24 mouse cellular contexts compared by ENCODE assay signal in genomic region chr6:31345366-31346084, GRCm38 (mm10). TPM values are rescaled to one million over a fixed set of nuclear protein-coding genes. Genes with fewer than 3 reads are reported as not detected.
DNase-seq lines count a peak whose midpoint lies in the region; ATAC-seq and TF ChIP-seq lines count a peak whose summit lies in the region.
"Had no signal": no experiment of that assay in that cellular context is flagged by ENCODE, and none has a peak within 500 bp of the region (broad histone marks: within the 10 kb centered on the region; RNA-seq: fewer than 3 reads in every experiment).

No protein-coding gene starts in this region.

- 61% methylated on average over 10 of the region's 10 CpGs for WGBS in heart, adult 2 months
- WGBS in midbrain, embryonic 10.5 days, result 54% methylated on average over 10 of the region's 10 CpGs
- WGBS in midbrain, postnatal 0 days, result 24% methylated on average over 10 of the region's 10 CpGs

- H3K79me2 ChIP-seq in heart, adult 2 months (replicated peaks; ENCODE audit: control insufficient read depth, insufficient read depth, low read length), result no peaks in the 10 kb centered on the region

- TF ChIP-seq EP300 in heart, adult 2 months (IDR thresholded peaks at IDR 0.05; ENCODE audit: insufficient read depth, low read depth, low read length), result no peak

- TF ChIP-seq CTCF in heart, adult 2 months (IDR thresholded peaks at IDR 0.05), result no peak
- no peak for TF ChIP-seq CTCF in midbrain, postnatal 0 days (IDR thresholded peaks at IDR 0.05)

- H3K4me1 ChIP-seq in heart, adult 2 months (ENCODE audit: control insufficient read depth, insufficient read depth, low read length), result no peaks in the 10 kb centered on the region
- H3K4me1 ChIP-seq in midbrain, embryonic 10.5 days, result peaks cover 13% of the 10 kb centered on the region
- H3K4me1 ChIP-seq in midbrain, postnatal 0 days (ENCODE audit: insufficient read depth, low read length), result peaks cover 5% of the 10 kb centered on the region; the same call in 1 of the 2 replicates
- H3K4me1 ChIP-seq: heart, embryonic 13.5 days; lung, embryonic 15.5 days had no signal

- H3K9ac ChIP-seq in heart, adult 2 months (ENCODE audit: low read depth, low read length), result no peak overlapping the region
- H3K9ac ChIP-seq in midbrain, postnatal 0 days (replicated peaks; ENCODE audit: low read length, poor library complexity, severe bottlenecking), result no peak overlapping the region
- H3K9ac ChIP-seq: forebrain, embryonic 13.5 days; heart, embryonic 13.5 days; hindbrain, embryonic 13.5 days; liver, embryonic 14.5 days; lung, embryonic 15.5 days had no signal

- intact Hi-C loops in heart, adult 2 months (cut with DNase I), result no loop called here

- no peak overlapping the region for H3K27ac ChIP-seq in heart, adult 2 months
- peak overlapping the region; percentile 75 for H3K27ac ChIP-seq in midbrain, embryonic 10.5 days (replicated peaks)
- H3K27ac ChIP-seq in midbrain, postnatal 0 days (ENCODE audit: low read depth, low read length), result no peak overlapping the region
- H3K27ac ChIP-seq: forebrain, embryonic 13.5 days; heart, embryonic 13.5 days; hindbrain, embryonic 13.5 days; left cerebral cortex, adult 2 months; liver, embryonic 14.5 days; lung, embryonic 15.5 days; stomach, postnatal 0 days had no signal

- no peak for ATAC-seq in midbrain, postnatal 0 days (ENCODE audit: low FRiP score)
- ATAC-seq: CD4-positive, CD25-positive, alpha-beta regulatory T cell, adult 4 months; forebrain, embryonic 13.5 days; intestine, embryonic 16.5 days had no signal

- no peaks in the 10 kb centered on the region for H3K9me3 ChIP-seq in midbrain, embryonic 10.5 days (replicated peaks)
- no peaks in the 10 kb centered on the region for H3K9me3 ChIP-seq in midbrain, postnatal 0 days (ENCODE audit: low read length)
- H3K9me3 ChIP-seq: forebrain, embryonic 13.5 days; heart, embryonic 13.5 days; hindbrain, embryonic 13.5 days; lung, embryonic 15.5 days had no signal

- peak; percentile 89 for DNase-seq in heart, adult 11 months
- DNase-seq in heart, adult 2 months, result no peak
- no peak for DNase-seq in midbrain, embryonic 10.5 days (ENCODE audit: low spot score)
- no peak for DNase-seq in midbrain, postnatal 0 days (ENCODE audit: low spot score)
- DNase-seq in ES-CJ7 (ENCODE audit: low read depth, low spot score), result peak; percentile 57
- peak; percentile 85 for DNase-seq in skeletal muscle tissue, adult 2 months (ENCODE audit: low read depth, low spot score)
- DNase-seq in lung, postnatal 10 days, result no peak
- DNase-seq: adrenal gland, postnatal 10 days; cerebellum, adult 8-10 months; heart, adult 18-20 months; heart, postnatal 14 days; kidney, adult 9 months; layer of hippocampus, adult 9-11 months; lung, postnatal 4 days had no signal

- TF ChIP-seq POLR2A in heart, adult 2 months (IDR thresholded peaks at IDR 0.05; ENCODE audit: insufficient read depth, low read depth, low read length), result no peak

- no peak overlapping the region for H3K4me3 ChIP-seq in heart, adult 2 months
- H3K4me3 ChIP-seq in midbrain, embryonic 10.5 days, result no peak overlapping the region
- no peak overlapping the region for H3K4me3 ChIP-seq in midbrain, postnatal 0 days (ENCODE audit: low read depth, low read length)
- H3K4me3 ChIP-seq: forebrain, embryonic 13.5 days; heart, embryonic 13.5 days; hindbrain, embryonic 13.5 days; left cerebral cortex, adult 2 months; lung, embryonic 15.5 days; myocyte had no signal

- no peak overlapping the region for H3K4me2 ChIP-seq in midbrain, postnatal 0 days (ENCODE audit: low read depth, low read length, poor library complexity, severe bottlenecking)
- H3K4me2 ChIP-seq: forebrain, embryonic 13.5 days; heart, embryonic 13.5 days; hindbrain, embryonic 13.5 days; lung, embryonic 15.5 days had no signal

- no peaks in the 10 kb centered on the region for H3K36me3 ChIP-seq in heart, adult 2 months (ENCODE audit: control insufficient read depth, insufficient read depth, low read length)
- no peaks in the 10 kb centered on the region for H3K36me3 ChIP-seq in midbrain, embryonic 10.5 days
- no peaks in the 10 kb centered on the region for H3K36me3 ChIP-seq in midbrain, postnatal 0 days (ENCODE audit: insufficient read depth, low read length)
- H3K36me3 ChIP-seq: heart, embryonic 13.5 days; hindbrain, embryonic 13.5 days; lung, embryonic 15.5 days had no signal

- H3K27me3 ChIP-seq in heart, adult 2 months (ENCODE audit: control insufficient read depth, insufficient read depth, low read length), result no peaks in the 10 kb centered on the region
- H3K27me3 ChIP-seq in midbrain, embryonic 10.5 days (ENCODE audit: low read depth, poor library complexity, severe bottlenecking), result no peaks in the 10 kb centered on the region
- no peaks in the 10 kb centered on the region for H3K27me3 ChIP-seq in midbrain, postnatal 0 days (ENCODE audit: insufficient read depth, low read length)
- H3K27me3 ChIP-seq: forebrain, embryonic 13.5 days; hindbrain, embryonic 13.5 days; lung, embryonic 15.5 days had no signal

RNA-seq across cellular contexts. Expression of gene Mkln1, which starts 53.0 kb away (rescaled TPM):
- total RNA-seq in heart, adult 2 months (2021), result 100 to 1,000 TPM; 148 to 157 TPM
- polyA plus RNA-seq in heart, adult 2 months (2012; rRNA removed), result 52.5 and 94.8 TPM in 2 replicates
- polyA plus RNA-seq in midbrain, embryonic 10.5 days (2016; fragmentation: Nextera tagmentation; extraction: Ambion mirVana), result 221 and 226 TPM in 2 replicates
- 44.4 and 52.0 TPM in 2 replicates for total RNA-seq in midbrain, postnatal 0 days (2014; rRNA removed)
- 72.7 and 84.0 TPM in 2 replicates for polyA plus RNA-seq in midbrain, postnatal 0 days (2015; fragmentation: Nextera tagmentation; extraction: Ambion mirVana)

Comparison
In these comparisons a context has a peak if more than half of its experiments do, and no peak if none do; other contexts are left out.
1. DNase-seq: peak in heart, adult 11 months (single experiment), ES-CJ7 (single experiment) and skeletal muscle tissue, adult 2 months (single experiment); none in heart, adult 2 months (0 of 2), midbrain, embryonic 10.5 days (single experiment), midbrain, postnatal 0 days (single experiment) and lung, postnatal 10 days (single experiment).